Mouse (Mus musculus) heart, embryonic 12.5 days (tissue): ENCODE measurements around the gene Zfp13. TPM values are rescaled to one million over a fixed set of nuclear protein-coding genes. Genes with fewer than 3 reads are reported as not detected.

Experiments used
- ATAC-seq: fragments of 200-750 bp; cut with Nextera tagmentation; 2 replicates; pipeline ENCODE4 v1.8.0; 2017; ENCODE audit warnings: moderate TSS enrichment, moderate library complexity; ENCODE audit not compliant: insufficient number of reproducible peaks, low FRiP score
- H3K27ac ChIP-seq: fragments of 300-500 bp; sonication (generic); 2 replicates; pipeline ENCODE4 v1.5.1; 2016; ENCODE audit warnings: mild to moderate bottlenecking, moderate library complexity; ENCODE audit not compliant: poor library complexity, severe bottlenecking
- H3K27me3 ChIP-seq: fragments of 300-500 bp; sonication (generic); replicated peaks from 2 replicates; pipeline ENCODE4 v1.6.1; 2016; ENCODE audit warnings: mild to moderate bottlenecking, moderate library complexity
- H3K36me3 ChIP-seq: fragments of 300-500 bp; sonication (generic); 2 replicates; pipeline ENCODE4 v1.6.1; 2016; ENCODE audit warnings: mild to moderate bottlenecking, moderate library complexity
- H3K4me1 ChIP-seq: fragments of 300-500 bp; sonication (generic); replicated peaks from 2 replicates; pipeline ENCODE4 v1.6.1; 2016; ENCODE audit warnings: mild to moderate bottlenecking
- H3K4me2 ChIP-seq: fragments of 300-500 bp; sonication (generic); 2 replicates; pipeline ENCODE4 v1.6.1; 2016; ENCODE audit warnings: mild to moderate bottlenecking, moderate library complexity
- H3K4me3 ChIP-seq: fragments of 300-500 bp; sonication (generic); 2 replicates; pipeline ENCODE4 v1.5.1; 2016; ENCODE audit warnings: mild to moderate bottlenecking
- H3K9ac ChIP-seq: fragments of 300-500 bp; sonication (generic); 2 replicates; pipeline ENCODE4 v1.6.1; 2016; ENCODE audit warnings: mild to moderate bottlenecking, moderate library complexity
- H3K9me3 ChIP-seq: fragments of 300-500 bp; sonication (generic); replicated peaks from 2 replicates; pipeline ENCODE4 v1.6.1; 2016; ENCODE audit warnings: mild to moderate bottlenecking, moderate library complexity
- WGBS: fragments of 180-500 bp; shearing (Covaris S2); methylation state at CpG from one replicate; pipeline ENCODE4 v1.1.7; 2016; 5-methylcytosine and 5-hydroxymethylcytosine counted together
- polyA plus RNA-seq: library from polyadenylated mRNA; unstranded; fragments of >200 nt; fragmentation: Nextera tagmentation; extraction: Ambion mirVana; gene quantifications from 2 replicates; pipeline ENCODE4 v1.2.1, GENCODE M21; 2016

Zfp13 gene
- polyA plus RNA-seq, 1 experiment from 2014 or later: 10.7 TPM

DNA sequence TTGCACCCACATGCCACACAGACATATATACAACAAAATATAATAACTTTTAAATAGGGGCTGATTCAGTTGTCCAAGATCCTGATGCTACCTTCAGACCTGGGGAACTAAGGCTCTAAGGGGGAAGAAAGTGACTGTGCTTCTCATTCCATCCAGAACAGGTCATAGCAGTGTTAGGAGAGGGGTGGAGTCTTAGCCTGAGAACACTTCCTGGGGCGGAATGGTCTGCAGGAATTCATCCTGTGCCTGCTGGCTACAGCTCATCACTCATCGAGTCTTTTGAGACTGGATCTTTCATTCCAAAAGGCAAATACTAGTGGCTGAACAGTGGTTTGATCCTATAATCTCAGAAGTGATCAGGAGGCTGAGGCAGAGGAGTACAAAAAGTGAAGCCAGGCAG is 12.0 kb downstream of the Zfp13 start:
- Histone ChIP-seq H3K9me3 (no peaks in the 10 kb centered on the region), H3K27ac (no peak overlapping the region), H3K36me3 (peaks cover 10% of the 10 kb centered on the region), H3K4me3 (no peak overlapping the region), H3K9ac (no peak overlapping the region), H3K4me2 (no peak overlapping the region), H3K27me3 (no peaks in the 10 kb centered on the region), H3K4me1 (peaks cover 20% of the 10 kb centered on the region)
- 47% methylated on average over 2 of the region's 2 CpGs for whole genome bisulfite sequencing
- ATAC-seq: no peak

DNA sequence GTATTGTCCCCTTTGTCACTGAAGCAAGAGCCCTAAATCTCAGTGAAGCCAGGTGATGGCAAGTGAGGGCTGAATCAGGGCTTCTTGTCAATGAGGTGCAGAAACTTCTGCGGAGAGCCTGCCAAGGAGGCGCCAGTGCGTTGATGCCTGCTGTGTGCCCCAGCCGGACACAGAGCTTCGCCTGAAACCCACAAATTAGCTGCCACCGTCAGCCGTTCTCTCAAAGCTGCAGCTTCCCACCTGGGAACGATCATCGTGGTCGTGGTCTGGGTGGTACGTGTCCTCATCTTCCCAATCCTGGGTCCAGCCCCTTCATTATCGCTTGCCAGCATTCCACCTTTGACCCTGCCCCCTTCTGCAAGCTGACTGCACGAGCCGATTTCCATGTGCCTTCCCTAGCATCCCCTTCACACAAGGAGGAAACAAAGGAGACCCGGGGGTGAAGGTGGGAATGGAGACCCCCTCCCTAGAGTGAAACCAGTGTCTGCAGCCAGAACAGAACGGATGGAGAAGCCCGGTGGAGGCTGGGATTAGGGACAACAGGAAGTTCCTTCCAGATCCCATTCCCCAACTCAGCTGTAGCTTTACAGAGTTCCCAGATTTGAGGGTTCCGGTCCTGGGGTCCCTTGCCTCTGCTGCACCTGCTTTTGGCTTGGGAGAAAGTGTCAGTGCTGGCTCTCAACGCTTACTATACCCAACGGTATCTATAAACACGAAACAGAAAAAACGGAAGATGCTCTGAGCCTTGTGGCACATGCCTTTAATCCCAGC is 13.4 kb downstream of the Zfp13 start:
- peak overlapping the region; percentile 84 for H3K9ac ChIP-seq
- H3K27ac ChIP-seq: 0 out of 2 replicates have a peak overlapping the region, but pooled peaks have one; percentile 16
- H3K4me3 ChIP-seq: peak overlapping the region; percentile 76
- H3K9me3 ChIP-seq: no peaks in the 10 kb centered on the region
- H3K4me2 ChIP-seq: peak overlapping the region; percentile 96
- H3K4me1 ChIP-seq: peaks cover 20% of the 10 kb centered on the region
- H3K27me3 ChIP-seq: no peaks in the 10 kb centered on the region
- WGBS: 1% methylated on average over 22 of the region's 22 CpGs
- H3K36me3 ChIP-seq: peaks cover 13% of the 10 kb centered on the region
- ATAC-seq: peak; percentile 81

DNA sequence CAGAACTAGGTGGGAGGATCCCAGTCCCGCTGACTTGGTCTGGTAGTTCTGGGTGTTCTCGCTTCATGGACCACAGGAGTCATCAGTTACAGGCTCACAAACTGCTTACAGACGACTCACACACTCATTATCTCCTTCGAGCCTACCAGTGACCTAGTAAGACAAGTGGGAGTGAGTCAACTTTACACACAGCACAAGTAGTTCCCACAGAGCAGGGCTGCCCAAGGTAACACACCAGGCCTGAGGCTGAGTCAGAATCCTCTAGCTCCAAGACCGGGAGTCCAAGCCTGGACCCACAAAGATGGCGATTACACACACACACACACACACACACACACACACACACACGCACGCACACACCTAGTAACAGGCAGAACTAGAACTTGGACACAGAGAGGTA is 14.5 kb downstream of the Zfp13 start:
- Histone ChIP-seq H3K27ac (no peak overlapping the region), H3K4me3 (peak overlapping the region; percentile 76), H3K36me3 (peaks cover 24% of the 10 kb centered on the region), H3K27me3 (no peaks in the 10 kb centered on the region), H3K9ac (peak overlapping the region; percentile 84), H3K4me1 (peaks cover 20% of the 10 kb centered on the region), H3K9me3 (no peaks in the 10 kb centered on the region), H3K4me2 (peak overlapping the region; percentile 96)
- no peak for ATAC-seq
- WGBS: 77% methylated on average over 8 of the region's 8 CpGs

DNA sequence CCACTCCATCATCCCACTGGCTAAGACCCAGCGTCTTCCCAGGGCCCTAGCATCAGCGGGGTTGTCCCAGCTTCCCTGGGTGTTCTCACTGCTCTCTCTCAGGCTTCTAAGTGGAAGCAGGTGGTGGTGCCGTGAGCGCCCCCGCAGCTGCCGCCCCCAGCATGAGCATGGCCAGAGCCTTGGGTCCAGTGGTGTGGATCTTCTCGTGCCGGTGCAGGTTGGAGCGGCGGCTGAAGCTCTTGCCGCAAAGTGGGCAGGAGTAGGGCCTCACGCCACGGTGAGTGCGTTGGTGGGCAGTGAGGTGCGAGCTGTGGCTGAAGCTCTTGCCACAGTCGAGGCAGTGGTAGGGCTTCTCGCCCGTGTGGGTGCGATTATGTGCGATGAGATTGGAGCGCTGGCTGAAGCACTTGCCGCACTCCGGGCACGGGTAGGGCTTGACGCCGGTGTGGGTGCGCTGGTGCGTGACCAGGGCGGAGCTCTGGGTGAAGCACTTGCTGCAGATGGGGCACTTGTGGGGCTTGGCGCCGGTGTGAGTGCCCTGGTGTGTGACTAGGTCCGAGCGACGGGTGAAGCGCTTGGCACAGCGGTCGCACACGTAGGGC is 23.2 kb downstream of the Zfp13 start:
- H3K4me3 ChIP-seq: no peak overlapping the region
- H3K36me3 ChIP-seq: peaks cover 82% of the 10 kb centered on the region
- ATAC-seq: no peak; the same call in 1 of the 2 replicates
- no peak overlapping the region for H3K4me2 ChIP-seq
- H3K4me1 ChIP-seq: no peaks in the 10 kb centered on the region
- H3K27ac ChIP-seq: no peak overlapping the region
- peaks cover 22% of the 10 kb centered on the region; the same call in 1 of the 2 replicates for H3K9me3 ChIP-seq
- WGBS: 93% methylated on average over 38 of the region's 38 CpGs
- H3K9ac ChIP-seq: no peak overlapping the region
- H3K27me3 ChIP-seq: no peaks in the 10 kb centered on the region

DNA sequence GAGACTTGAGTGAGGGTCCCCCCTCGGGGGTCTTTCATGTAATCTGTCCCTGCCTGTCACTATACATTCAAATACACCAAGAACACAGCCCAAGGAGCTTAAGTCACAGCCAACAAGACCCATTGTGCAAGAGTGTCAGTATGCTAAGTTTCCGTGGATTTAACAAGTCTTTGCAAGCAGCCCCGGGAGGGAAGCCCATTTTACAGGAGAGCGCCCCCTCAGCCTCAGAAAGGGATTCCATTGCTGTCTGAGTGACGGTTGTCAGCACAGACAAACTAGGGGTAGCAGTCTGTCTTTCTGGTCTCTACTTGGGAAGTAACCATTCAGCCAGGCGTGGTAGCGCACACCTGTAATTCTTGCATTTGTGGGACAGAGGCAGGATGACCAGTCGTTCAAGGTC is 25.2 kb downstream of the Zfp13 start:
- Histone ChIP-seq H3K4me2 (no peak overlapping the region), H3K9me3 (peaks cover 22% of the 10 kb centered on the region; the same call in 1 of the 2 replicates), H3K27me3 (no peaks in the 10 kb centered on the region), H3K36me3 (peaks cover 63% of the 10 kb centered on the region), H3K9ac (no peak overlapping the region), H3K27ac (no peak overlapping the region), H3K4me1 (no peaks in the 10 kb centered on the region), H3K4me3 (no peak overlapping the region)
- no peak for ATAC-seq
- WGBS: 86% methylated on average over 8 of the region's 8 CpGs

DNA sequence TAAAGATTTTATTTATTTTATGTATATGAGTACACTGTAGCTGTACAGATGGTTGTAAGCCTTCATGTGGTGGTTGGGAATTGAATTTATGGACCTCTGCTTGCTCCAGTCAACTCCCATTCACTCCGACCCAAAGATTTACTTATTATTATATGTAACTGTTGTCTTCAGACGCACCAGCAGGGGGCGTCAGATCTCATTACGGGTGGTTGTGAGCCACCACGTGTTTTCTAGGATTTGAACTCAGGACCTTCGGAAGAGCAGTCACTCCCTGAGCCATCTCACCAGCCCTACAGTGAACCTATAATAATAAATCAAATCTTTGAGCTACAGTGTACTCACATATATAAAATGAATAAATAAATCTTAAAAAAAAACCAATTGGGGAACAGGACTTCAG is 27.2 kb downstream of the Zfp13 start:
- Histone ChIP-seq H3K27ac (no peak overlapping the region), H3K27me3 (no peaks in the 10 kb centered on the region), H3K4me3 (no peak overlapping the region), H3K9ac (no peak overlapping the region), H3K4me1 (no peaks in the 10 kb centered on the region), H3K36me3 (peaks cover 45% of the 10 kb centered on the region), H3K9me3 (peaks cover 20% of the 10 kb centered on the region; the same call in 1 of the 2 replicates), H3K4me2 (no peak overlapping the region)
- WGBS: 70% methylated on average over 6 of the region's 6 CpGs
- no peak for ATAC-seq

DNA sequence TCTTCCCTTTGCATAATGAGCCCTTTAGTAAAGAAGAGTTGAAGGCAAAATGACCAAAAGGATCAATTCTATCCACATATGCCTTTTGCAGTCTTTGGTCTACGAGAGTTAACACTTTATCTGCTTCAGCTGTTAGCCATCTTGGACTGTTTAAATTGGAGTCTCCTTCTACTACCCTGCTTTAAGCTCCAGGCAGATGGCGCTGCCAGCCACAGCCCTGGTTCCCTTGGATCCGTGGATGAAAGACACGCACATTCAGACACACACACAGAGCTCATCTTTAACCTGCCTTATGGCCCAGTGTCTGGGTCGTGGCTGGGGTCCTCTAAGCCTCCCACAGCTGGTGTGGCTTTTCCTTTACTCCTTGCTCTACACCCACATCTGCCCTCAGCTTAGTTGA is 28.2 kb downstream of the Zfp13 start:
- no peak for ATAC-seq
- WGBS: 20% methylated on average over 5 of the region's 5 CpGs

DNA sequence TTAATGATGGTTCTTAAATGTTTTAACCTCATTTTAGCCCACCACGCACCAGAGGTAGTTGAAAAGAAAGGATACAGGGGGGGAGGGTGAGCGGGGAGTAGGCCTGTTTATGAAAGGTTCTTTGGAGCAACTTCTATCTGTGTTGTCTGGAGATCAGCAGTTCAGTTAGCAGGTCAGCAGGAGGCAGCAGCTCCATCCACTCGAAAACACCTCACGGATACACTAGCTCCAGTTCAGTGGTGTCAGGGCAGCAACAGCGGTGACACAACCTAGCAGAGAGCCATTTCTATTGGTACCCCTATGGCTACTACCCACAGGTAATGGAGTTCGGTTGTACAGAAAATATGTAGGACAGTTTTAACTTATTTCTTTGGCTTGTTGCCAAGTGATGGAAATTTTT is 29.3 kb downstream of the Zfp13 start:
- Histone ChIP-seq H3K4me1 (peaks cover 3% of the 10 kb centered on the region), H3K4me3 (no peak overlapping the region), H3K27ac (no peak overlapping the region), H3K9ac (no peak overlapping the region), H3K27me3 (no peaks in the 10 kb centered on the region), H3K4me2 (no peak overlapping the region), H3K9me3 (0 out of 2 replicates have a peak, but pooled peaks cover 2% of the 10 kb centered on the region), H3K36me3 (peaks cover 25% of the 10 kb centered on the region)
- 34% methylated on average over 6 of the region's 6 CpGs for WGBS
- peak; percentile 63; the same call in 1 of the 2 replicates for ATAC-seq

More for the DNA sequence above, 28.2 kb downstream of the Zfp13 start:
- no peaks in the 10 kb centered on the region for H3K27me3 ChIP-seq
- no peak overlapping the region for H3K4me3 ChIP-seq
- no peaks in the 10 kb centered on the region for H3K4me1 ChIP-seq
- peaks cover 10% of the 10 kb centered on the region; the same call in 1 of the 2 replicates for H3K9me3 ChIP-seq
- H3K9ac ChIP-seq: no peak overlapping the region
- no peak overlapping the region for H3K4me2 ChIP-seq
- H3K36me3 ChIP-seq: peaks cover 35% of the 10 kb centered on the region
- no peak overlapping the region for H3K27ac ChIP-seq

DNA sequence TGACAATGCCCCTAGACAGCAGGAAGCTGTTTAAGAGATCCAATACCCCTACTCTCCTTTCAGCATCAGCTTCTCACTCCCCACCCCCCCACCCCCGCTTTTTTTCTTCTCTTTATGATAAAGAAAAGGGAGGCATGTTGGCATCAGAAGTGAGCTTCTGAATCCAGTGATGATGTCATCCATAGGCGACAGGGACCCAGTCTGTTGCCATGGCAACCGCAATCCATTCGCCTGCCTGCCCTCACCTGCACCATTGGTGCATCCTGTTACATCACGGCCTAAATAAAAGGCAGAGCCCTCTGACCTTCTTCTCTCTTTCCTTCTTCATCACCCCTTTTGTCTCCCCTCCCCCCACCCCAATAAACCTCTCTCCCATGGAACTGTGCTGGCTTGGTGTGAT is 30.9 kb downstream of the Zfp13 start:
- Histone ChIP-seq H3K4me1 (peaks cover 8% of the 10 kb centered on the region), H3K36me3 (peaks cover 8% of the 10 kb centered on the region; the same call in 1 of the 2 replicates), H3K9me3 (no peaks in the 10 kb centered on the region), H3K27ac (no peak overlapping the region), H3K4me3 (no peak overlapping the region), H3K27me3 (no peaks in the 10 kb centered on the region), H3K4me2 (no peak overlapping the region), H3K9ac (no peak overlapping the region)
- 27% methylated on average over 5 of the region's 5 CpGs for WGBS
- no peak for ATAC-seq

DNA sequence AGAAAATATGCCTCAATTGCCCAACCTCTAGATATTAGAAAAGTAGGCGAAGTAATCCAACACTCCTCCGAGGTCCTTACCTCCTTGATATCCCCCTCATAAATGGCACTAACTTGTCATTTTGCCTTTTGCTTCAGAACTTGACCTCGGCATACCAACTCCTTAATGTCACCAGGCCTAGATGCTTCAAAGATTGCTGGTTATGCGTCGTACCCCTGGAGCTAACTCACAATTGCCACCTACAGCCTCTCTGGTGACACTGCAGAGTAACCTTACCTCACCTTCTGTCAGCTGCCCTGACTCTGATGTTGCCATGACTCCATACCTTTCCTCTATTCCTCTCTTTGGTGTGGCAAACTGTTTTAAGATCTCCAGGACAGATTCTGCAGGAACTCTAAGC is 32.5 kb downstream of the Zfp13 start:
- no peak for ATAC-seq
- Histone ChIP-seq H3K27me3 (no peaks in the 10 kb centered on the region), H3K27ac (no peak overlapping the region), H3K4me1 (peaks cover 13% of the 10 kb centered on the region), H3K4me2 (no peak overlapping the region), H3K4me3 (no peak overlapping the region), H3K36me3 (no peaks in the 10 kb centered on the region), H3K9ac (no peak overlapping the region), H3K9me3 (no peaks in the 10 kb centered on the region)
- 43% methylated on average over 5 of the region's 5 CpGs for WGBS

DNA sequence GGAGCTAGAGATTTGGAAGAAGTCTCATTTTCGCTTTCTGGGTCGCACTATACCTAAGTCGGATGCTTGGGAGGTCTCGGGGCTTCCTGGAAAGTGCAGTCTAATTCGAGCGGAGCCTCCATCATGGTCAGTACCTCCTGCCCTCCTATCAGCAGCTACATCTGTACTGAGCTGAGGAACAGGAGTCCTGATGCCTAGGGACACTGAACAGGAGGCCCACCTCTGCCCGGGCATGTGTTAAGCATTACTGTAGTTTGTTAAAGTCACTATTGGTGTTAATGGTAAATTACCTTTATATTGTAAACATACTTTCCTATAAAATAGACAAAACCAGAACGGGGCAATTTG is 34.9 kb downstream of the Zfp13 start:
- peak overlapping the region; percentile 97 for H3K27ac ChIP-seq
- 2% methylated on average over 8 of the region's 8 CpGs for WGBS
- H3K27me3 ChIP-seq: no peaks in the 10 kb centered on the region
- H3K4me1 ChIP-seq: peaks cover 13% of the 10 kb centered on the region
- H3K9me3 ChIP-seq: no peaks in the 10 kb centered on the region
- H3K4me2 ChIP-seq: peak overlapping the region; percentile 79
- peaks cover 23% of the 10 kb centered on the region for H3K36me3 ChIP-seq
- peak; percentile 81 for ATAC-seq
- peak overlapping the region; percentile 96 for H3K9ac ChIP-seq
- H3K4me3 ChIP-seq: peak overlapping the region; percentile 92
